Mouse (Mus musculus) neural tube, embryonic 12.5 days (tissue): ENCODE results near the gene Ifnlr1. TPM values are rescaled to one million over a fixed set of nuclear protein-coding genes. Genes with fewer than 3 reads are reported as not detected.

Experiments
- ATAC-seq: fragments of 200-750 bp; cut with Nextera tagmentation; 2 replicates; pipeline ENCODE4 v1.8.0; 2017; ENCODE audit warnings: low read depth, mild to moderate bottlenecking, moderate TSS enrichment, moderate library complexity; ENCODE audit not compliant: low FRiP score
- H3K27ac ChIP-seq: fragments of 300-500 bp; sonication (generic); 2 replicates; pipeline ENCODE4 v1.5.1; 2016
- H3K27me3 ChIP-seq: fragments of 300-500 bp; sonication (generic); replicated peaks from 2 replicates; pipeline ENCODE4 v1.6.1; 2016; ENCODE audit warnings: mild to moderate bottlenecking
- H3K36me3 ChIP-seq: fragments of 300-500 bp; sonication (generic); 2 replicates; pipeline ENCODE4 v1.6.1; 2016; ENCODE audit warnings: mild to moderate bottlenecking
- H3K4me1 ChIP-seq: fragments of 300-500 bp; sonication (generic); 2 replicates; pipeline ENCODE4 v1.6.1; 2016
- H3K4me2 ChIP-seq: fragments of 300-500 bp; sonication (generic); replicated peaks from 2 replicates; pipeline ENCODE4 v1.6.1; 2016; ENCODE audit warnings: mild to moderate bottlenecking
- H3K4me3 ChIP-seq: fragments of 300-500 bp; sonication (generic); 2 replicates; pipeline ENCODE4 v1.5.1; 2016
- H3K9ac ChIP-seq: fragments of 300-500 bp; sonication (generic); 2 replicates; pipeline ENCODE4 v1.6.1; 2016; ENCODE audit warnings: mild to moderate bottlenecking
- H3K9me3 ChIP-seq: fragments of 300-500 bp; sonication (generic); 2 replicates; pipeline ENCODE4 v1.6.1; 2016; ENCODE audit warnings: mild to moderate bottlenecking
- WGBS: fragments of 180-500 bp; shearing (Covaris S2); methylation state at CpG from one replicate; pipeline ENCODE4 v1.1.7; 2016; 5-methylcytosine and 5-hydroxymethylcytosine counted together
- polyA plus RNA-seq: library from polyadenylated mRNA; unstranded; fragments of >200 nt; fragmentation: Nextera tagmentation; extraction: Ambion mirVana; gene quantifications from 2 replicates; pipeline ENCODE4 v1.2.1, GENCODE M21; 2016

The Ifnlr1 gene
- polyA plus RNA-seq, 1 experiment from 2014 or later: 0.22 TPM

DNA sequence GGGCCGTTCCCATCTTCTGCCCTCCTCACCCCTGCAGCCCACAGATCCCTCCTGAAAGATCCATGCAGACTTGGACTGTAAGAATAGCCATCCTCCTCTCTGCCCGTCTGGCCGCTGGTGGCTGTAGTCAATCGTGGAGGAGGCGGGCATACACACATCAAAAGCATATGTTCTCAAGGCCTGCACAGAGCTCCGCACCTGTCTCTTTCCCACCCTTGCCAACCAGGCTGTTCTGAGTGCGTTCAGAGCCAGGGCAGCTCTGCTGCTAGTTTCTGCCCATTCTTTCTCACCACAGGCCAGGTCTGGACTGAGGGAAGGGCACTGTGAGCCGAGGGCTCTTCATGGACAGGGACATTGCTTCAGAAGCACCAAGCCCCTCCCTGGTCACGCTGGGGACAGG is 44.1 kb downstream of the Ifnlr1 start:
- Histone ChIP-seq H3K36me3 (no peaks in the 10 kb centered on the region), H3K9ac (no peak overlapping the region), H3K4me3 (no peak overlapping the region), H3K27me3 (no peaks in the 10 kb centered on the region), H3K9me3 (peaks cover 3% of the 10 kb centered on the region; the same call in 1 of the 2 replicates), H3K4me2 (no peak overlapping the region), H3K4me1 (no peaks in the 10 kb centered on the region), H3K27ac (no peak overlapping the region)
- ATAC-seq: no peak
- WGBS: 78% methylated on average over 9 of the region's 9 CpGs

DNA sequence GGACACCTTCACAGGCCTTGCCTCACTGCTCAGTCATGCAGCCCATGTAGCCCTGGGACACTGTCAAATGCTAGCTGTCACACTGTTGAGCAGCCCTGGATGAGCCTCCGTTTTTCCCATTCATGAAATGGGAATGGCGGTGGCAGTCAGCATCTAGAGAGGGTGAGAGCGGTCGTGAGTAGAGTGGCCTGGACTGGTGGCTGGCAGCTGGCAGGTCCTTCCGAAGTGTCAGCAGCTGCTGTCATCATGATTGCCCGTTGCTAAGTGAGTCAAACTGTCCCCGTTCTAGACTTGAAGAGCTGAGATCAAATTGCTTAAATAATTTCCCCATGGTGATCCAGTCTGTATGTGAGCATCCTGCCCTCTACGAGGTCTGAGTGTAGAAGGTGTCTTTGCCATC is 44.9 kb downstream of the Ifnlr1 start:
- Histone ChIP-seq H3K9ac (no peak overlapping the region), H3K4me3 (no peak overlapping the region), H3K27me3 (no peaks in the 10 kb centered on the region), H3K36me3 (no peaks in the 10 kb centered on the region), H3K4me1 (no peaks in the 10 kb centered on the region), H3K27ac (no peak overlapping the region), H3K9me3 (no peaks in the 10 kb centered on the region), H3K4me2 (no peak overlapping the region)
- WGBS: 79% methylated on average over 8 of the region's 8 CpGs
- no peak for ATAC-seq

DNA sequence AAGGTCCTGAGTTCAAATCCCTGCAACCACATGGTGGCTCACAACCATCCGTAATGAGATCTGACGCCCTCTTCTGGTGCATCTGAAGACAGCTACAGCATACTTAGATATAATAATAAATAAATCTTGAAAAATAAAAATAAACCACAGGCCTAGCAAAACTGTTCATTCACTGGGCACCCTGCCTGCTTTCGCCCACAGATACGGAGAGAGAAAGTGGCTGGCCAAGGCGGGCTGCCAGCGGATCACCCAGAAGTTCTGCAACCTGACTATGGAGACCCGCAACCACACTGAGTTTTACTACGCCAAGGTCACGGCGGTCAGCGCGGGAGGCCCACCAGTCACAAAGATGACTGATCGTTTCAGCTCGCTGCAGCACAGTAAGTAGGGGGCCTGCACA is 47.8 kb downstream of the Ifnlr1 start:
- Histone ChIP-seq H3K4me3 (no peak overlapping the region), H3K9ac (no peak overlapping the region), H3K36me3 (no peaks in the 10 kb centered on the region), H3K9me3 (no peaks in the 10 kb centered on the region), H3K27ac (no peak overlapping the region), H3K27me3 (no peaks in the 10 kb centered on the region), H3K4me2 (no peak overlapping the region), H3K4me1 (no peaks in the 10 kb centered on the region)
- WGBS: 95% methylated on average over 14 of the region's 14 CpGs
- no peak for ATAC-seq

DNA sequence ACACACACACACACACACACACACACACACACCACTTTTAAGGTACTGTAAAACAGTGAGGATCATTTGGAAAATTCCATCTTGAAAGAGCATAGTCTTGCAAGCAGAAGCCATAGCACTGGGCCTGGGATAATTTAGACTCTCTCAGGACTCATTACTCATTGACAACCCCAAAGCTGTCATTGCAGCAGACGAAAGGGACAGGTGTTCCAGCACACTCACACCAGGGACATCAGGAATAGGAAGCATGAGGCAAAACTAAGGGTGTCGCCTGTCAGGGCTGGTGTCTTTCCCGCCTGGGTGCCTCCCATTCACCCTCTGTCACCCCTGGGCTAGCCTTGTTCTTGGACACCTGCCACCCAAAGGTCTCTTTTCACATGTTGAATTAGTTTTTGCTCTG is 50.8 kb downstream of the Ifnlr1 start:
- 81% methylated on average over 3 of the region's 3 CpGs for WGBS
- Histone ChIP-seq H3K27me3 (no peaks in the 10 kb centered on the region), H3K9me3 (no peaks in the 10 kb centered on the region), H3K4me3 (no peak overlapping the region), H3K4me2 (no peak overlapping the region), H3K4me1 (no peaks in the 10 kb centered on the region), H3K27ac (no peak overlapping the region), H3K36me3 (no peaks in the 10 kb centered on the region), H3K9ac (no peak overlapping the region)
- ATAC-seq: no peak

DNA sequence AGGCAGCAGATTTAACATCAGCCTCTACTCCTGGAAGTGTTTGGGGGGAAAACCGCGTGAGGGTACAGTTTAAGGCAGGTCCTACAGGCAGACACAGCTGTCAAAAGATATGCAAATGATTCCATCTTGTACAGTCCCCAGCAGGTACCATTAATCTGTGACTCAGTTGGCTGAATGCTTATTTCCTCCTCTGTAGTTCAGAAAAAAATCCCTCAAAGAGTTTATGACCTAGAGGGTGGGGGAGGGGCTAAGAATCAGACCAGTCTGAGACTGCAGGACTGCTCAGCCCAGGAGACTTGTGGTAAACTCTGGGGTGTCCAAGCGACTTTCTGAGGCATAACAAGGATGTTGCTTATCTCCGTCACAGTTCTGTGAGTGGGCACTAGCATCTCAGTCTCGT is 52.1 kb downstream of the Ifnlr1 start:
- no peaks in the 10 kb centered on the region for H3K27me3 ChIP-seq
- H3K4me2 ChIP-seq: no peak overlapping the region
- H3K9ac ChIP-seq: no peak overlapping the region
- no peaks in the 10 kb centered on the region for H3K36me3 ChIP-seq
- no peak for ATAC-seq
- WGBS: 63% methylated on average over 5 of the region's 5 CpGs
- H3K27ac ChIP-seq: no peak overlapping the region
- no peaks in the 10 kb centered on the region for H3K9me3 ChIP-seq
- H3K4me1 ChIP-seq: no peaks in the 10 kb centered on the region
- no peak overlapping the region for H3K4me3 ChIP-seq

DNA sequence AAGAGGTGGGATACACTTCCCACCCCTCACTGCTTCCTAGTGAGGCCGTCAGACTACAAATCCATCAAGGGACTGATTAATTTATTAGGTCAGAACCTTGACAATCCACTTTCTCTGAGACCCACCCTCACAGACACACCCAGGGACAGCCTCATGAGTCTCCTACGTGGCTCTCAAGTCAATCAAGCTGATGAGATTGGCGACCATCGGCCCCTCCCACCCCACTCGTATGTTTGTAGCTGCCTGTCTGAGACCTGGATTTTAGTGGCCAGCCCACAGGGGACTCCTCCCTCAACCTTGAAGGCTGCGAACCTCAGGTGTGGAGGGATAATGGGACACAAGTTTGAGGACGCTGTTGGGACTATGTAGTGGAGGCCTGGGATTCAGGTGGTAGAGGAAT is 53.1 kb downstream of the Ifnlr1 start:
- WGBS: 63% methylated on average over 7 of the region's 7 CpGs
- Histone ChIP-seq H3K4me1 (no peaks in the 10 kb centered on the region), H3K4me2 (no peak overlapping the region)

DNA sequence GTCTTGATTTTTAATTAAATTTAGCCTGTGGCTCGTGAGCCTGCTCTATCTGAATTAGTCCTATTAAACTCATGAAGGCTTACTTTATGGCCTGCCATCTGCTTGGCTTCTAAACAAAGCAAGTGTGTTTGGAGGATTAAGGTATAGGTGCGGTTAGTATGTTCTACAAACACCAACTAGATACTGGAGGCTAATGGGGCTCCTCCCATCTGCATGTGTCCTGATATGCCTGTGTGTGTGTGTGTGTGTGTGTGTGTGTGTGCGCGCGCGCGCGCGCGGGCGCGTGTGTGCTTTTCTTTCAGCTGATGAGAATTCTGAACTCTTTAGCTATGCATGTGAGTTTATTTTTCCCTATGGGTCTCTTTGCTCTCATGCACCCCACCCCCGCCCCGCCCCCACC is 53.6 kb downstream of the Ifnlr1 start:
- Histone ChIP-seq H3K27ac (no peak overlapping the region), H3K36me3 (no peaks in the 10 kb centered on the region), H3K4me3 (no peak overlapping the region), H3K9ac (no peak overlapping the region), H3K4me2 (no peak overlapping the region), H3K4me1 (no peaks in the 10 kb centered on the region), H3K27me3 (no peaks in the 10 kb centered on the region), H3K9me3 (no peaks in the 10 kb centered on the region)
- ATAC-seq: no peak
- 91% methylated on average over 14 of the region's 14 CpGs for WGBS

More for the DNA sequence above, 53.1 kb downstream of the Ifnlr1 start:
- Histone ChIP-seq H3K9me3 (no peaks in the 10 kb centered on the region), H3K4me3 (no peak overlapping the region), H3K9ac (no peak overlapping the region), H3K36me3 (no peaks in the 10 kb centered on the region), H3K27ac (no peak overlapping the region), H3K27me3 (no peaks in the 10 kb centered on the region)
- no peak for ATAC-seq

DNA sequence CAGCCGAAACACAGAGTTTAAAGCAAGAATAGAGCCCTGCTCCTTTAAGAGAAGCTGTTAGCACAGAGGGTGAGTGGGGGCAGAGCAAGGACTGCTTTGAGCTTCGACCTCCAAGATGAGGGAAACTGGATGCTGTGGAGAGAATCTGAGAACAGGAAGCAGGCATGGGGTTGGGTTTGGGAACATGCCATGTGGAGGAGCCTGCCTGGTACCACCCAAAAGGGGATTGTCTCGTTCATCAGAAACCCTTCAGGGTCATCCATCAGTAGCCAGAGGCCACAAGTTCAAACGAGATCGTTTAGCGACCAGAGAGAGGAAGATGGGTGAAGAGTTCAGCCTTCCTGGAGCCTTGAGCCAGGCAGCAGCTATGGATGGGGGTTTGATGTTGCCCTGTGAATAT is 57.4 kb downstream of the Ifnlr1 start:
- Histone ChIP-seq H3K9me3 (no peaks in the 10 kb centered on the region), H3K36me3 (no peaks in the 10 kb centered on the region), H3K9ac (no peak overlapping the region), H3K27me3 (no peaks in the 10 kb centered on the region), H3K4me3 (no peak overlapping the region), H3K27ac (no peak overlapping the region), H3K4me1 (no peaks in the 10 kb centered on the region), H3K4me2 (no peak overlapping the region)
- ATAC-seq: no peak
- 43% methylated on average over 6 of the region's 6 CpGs for WGBS

DNA sequence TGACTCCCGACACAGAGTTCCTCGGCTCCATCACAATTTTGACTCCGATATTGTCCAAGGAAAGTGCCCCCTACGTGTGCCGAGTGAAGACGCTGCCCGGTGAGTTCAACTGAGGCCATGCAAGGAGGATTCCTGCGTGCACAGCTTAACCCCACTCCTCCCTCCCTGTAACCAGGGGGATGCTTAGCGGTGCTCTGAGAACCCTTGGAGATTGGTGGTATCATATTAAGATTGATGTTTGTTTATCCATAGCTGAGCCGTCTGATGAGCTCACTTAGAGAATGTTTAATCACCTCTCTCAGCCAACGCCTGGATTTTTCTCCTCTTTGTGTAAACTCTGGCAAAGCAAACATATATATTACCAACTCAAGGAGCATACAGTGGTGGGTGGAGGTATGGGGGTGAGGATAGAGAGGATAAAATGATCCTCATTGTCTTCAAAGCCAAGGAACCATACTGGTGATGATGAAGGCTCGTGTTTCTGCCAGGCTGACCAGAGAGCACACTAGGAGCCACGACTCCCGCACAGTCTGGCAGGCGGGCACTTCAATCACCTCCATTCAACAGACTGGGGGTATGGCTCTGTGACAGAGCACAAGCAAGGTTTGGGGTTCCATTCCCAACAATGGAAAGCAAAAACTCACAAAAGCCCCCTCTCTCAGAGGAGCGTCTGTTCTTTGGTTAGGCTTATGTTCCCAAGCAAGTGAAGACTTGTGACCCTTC is 58.8 kb downstream of the Ifnlr1 start:
- no peak overlapping the region for H3K9ac ChIP-seq
- H3K36me3 ChIP-seq: no peaks in the 10 kb centered on the region
- no peaks in the 10 kb centered on the region for H3K4me1 ChIP-seq
- H3K4me3 ChIP-seq: no peak overlapping the region
- no peaks in the 10 kb centered on the region for H3K27me3 ChIP-seq
- H3K9me3 ChIP-seq: no peaks in the 10 kb centered on the region
- no peak overlapping the region for H3K4me2 ChIP-seq
- WGBS: 63% methylated on average over 16 of the region's 16 CpGs
- no peak overlapping the region for H3K27ac ChIP-seq
- no peak for ATAC-seq

DNA sequence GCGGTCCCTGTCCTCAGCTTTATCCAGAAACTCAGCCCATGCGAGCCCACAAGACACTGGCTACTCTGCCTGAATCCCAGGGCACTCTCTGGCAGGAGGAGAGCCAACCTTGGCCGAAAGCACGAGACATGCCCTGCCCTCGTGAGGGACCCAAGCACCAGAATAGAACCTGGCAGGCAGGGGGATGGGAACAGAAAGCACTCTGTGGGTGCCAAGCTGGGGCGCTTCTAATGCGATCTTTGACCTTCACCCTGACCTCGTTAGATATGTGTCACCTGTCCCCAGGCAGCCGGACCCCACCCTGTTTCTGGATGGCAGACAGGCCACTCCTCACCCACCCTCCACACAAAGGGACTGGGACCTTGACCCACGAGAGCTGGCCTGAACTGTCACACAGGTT is 59.5 kb downstream of the Ifnlr1 start:
- Histone ChIP-seq H3K4me3 (no peak overlapping the region), H3K36me3 (no peaks in the 10 kb centered on the region), H3K27me3 (no peaks in the 10 kb centered on the region), H3K9me3 (no peaks in the 10 kb centered on the region), H3K9ac (no peak overlapping the region), H3K27ac (no peak overlapping the region), H3K4me2 (no peak overlapping the region), H3K4me1 (no peaks in the 10 kb centered on the region)
- no peak for ATAC-seq
- 86% methylated on average over 10 of the region's 10 CpGs for WGBS

DNA sequence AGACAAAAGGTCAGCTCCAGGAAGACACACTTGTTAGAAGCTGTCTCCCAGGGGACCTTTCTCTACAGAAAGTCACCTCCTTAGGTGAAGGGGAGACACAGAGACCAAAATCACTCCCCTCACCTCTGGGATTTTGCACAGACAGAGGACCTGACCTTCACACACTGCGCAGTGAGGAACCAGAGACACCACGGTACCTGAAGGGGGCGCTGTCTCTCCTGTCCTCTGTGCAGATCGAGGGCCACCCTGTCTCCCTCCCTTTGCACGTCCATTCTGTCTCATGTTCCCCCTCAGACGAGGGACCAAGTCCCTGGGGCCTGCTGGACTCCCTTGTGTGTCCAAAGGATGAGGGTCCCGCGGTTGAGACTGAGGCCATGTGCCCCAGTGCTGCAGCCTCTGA is 64.8 kb downstream of the Ifnlr1 start:
- H3K9ac ChIP-seq: no peak overlapping the region
- H3K4me3 ChIP-seq: no peak overlapping the region
- 71% methylated on average over 8 of the region's 8 CpGs for WGBS
- no peak for ATAC-seq
- no peaks in the 10 kb centered on the region for H3K36me3 ChIP-seq
- no peak overlapping the region for H3K4me2 ChIP-seq
- no peaks in the 10 kb centered on the region for H3K4me1 ChIP-seq
- H3K27me3 ChIP-seq: no peaks in the 10 kb centered on the region
- no peak overlapping the region for H3K27ac ChIP-seq
- 0 out of 2 replicates have a peak, but pooled peaks cover 9% of the 10 kb centered on the region for H3K9me3 ChIP-seq

DNA sequence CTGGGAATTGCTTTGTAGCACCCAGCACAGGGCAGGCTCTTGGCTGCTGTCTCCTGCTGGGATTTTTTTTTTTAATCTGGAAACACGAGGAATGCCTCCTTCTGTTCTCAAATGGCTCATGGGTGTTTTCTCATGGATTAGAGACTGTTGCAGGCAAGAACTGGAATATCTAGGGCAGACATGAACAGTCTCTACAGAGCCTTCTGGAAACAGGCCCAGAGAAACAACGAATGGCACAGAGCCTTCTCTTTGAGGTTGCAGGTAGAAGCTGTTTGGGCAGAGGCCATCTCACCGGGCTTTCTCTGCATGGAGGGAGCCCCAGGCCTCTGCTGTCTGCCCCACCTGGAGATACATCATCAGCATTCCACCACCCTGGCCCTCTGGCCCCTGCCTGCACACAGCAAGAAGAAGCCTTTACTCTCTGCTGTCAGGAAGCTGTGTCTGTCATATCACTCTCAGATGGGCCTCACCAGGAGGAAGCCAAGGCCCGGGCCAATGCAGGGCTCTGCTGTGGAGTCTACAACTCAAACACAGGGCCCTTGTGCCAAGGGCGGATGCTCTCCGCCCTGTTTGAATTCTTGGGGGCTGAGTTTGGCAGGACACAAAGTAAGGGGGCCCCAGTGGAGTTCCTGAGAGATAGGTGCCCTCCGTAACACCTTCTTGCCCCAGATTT is 66.2 kb downstream of the Ifnlr1 start:
- H3K4me1 ChIP-seq: no peaks in the 10 kb centered on the region
- H3K36me3 ChIP-seq: no peaks in the 10 kb centered on the region
- no peak overlapping the region for H3K9ac ChIP-seq
- no peak overlapping the region for H3K4me2 ChIP-seq
- 73% methylated on average over 7 of the region's 7 CpGs for WGBS
- ATAC-seq: no peak
- H3K4me3 ChIP-seq: no peak overlapping the region
- 0 out of 2 replicates have a peak, but pooled peaks cover 9% of the 10 kb centered on the region for H3K9me3 ChIP-seq
- H3K27ac ChIP-seq: no peak overlapping the region
- H3K27me3 ChIP-seq: no peaks in the 10 kb centered on the region

DNA sequence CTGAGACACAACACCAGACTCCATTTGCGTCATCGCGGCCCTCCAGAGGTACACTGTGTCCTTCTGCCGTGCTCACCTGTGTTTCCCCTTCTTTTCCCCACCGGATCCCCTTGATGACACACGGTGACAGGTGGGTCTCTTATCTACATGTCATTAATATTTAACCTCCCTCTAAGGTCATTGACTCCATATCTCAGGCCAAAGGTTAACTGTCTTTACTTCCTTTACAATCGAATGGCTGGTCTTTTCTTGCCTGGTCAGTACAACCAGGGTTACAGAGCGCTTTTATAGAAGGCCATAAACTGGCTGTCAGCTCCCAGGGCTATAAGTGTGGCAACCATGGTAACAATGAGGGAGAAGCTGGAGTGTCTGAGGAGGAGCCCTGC is 66.7 kb downstream of the Ifnlr1 start:
- H3K9ac ChIP-seq: no peak overlapping the region
- H3K36me3 ChIP-seq: no peaks in the 10 kb centered on the region
- ATAC-seq: no peak
- no peak overlapping the region for H3K4me2 ChIP-seq
- H3K9me3 ChIP-seq: 0 out of 2 replicates have a peak, but pooled peaks cover 9% of the 10 kb centered on the region
- no peak overlapping the region for H3K4me3 ChIP-seq
- H3K27me3 ChIP-seq: no peaks in the 10 kb centered on the region
- no peak overlapping the region for H3K27ac ChIP-seq
- no peaks in the 10 kb centered on the region for H3K4me1 ChIP-seq
- WGBS: 40% methylated on average over 8 of the region's 8 CpGs
